Mouse (Mus musculus) bone marrow macrophage, adult 2 months (primary cell): ENCODE measurements around the gene Slc7a1. TPM values are rescaled to one million over a fixed set of nuclear protein-coding genes. Genes with fewer than 3 reads are reported as not detected.

Experiments
- H3K27ac ChIP-seq: 2 replicates; pipeline ENCODE4 v1.5.1; 2012; ENCODE audit warnings: low read depth, low read length; ENCODE audit not compliant: insufficient read depth
- H3K4me1 ChIP-seq: 2 replicates; pipeline ENCODE4 v1.6.1; 2012; ENCODE audit warnings: low read length; ENCODE audit not compliant: control insufficient read depth, insufficient read depth
- H3K4me3 ChIP-seq: 2 replicates; pipeline ENCODE4 v1.5.1; 2012; ENCODE audit warnings: mild to moderate bottlenecking, low read length, moderate library complexity; ENCODE audit not compliant: insufficient read depth
- CTCF ChIP-seq: IDR thresholded peaks from 2 replicates; pipeline ENCODE4 v1.5.1; 2012; ENCODE audit warnings: low read depth, mild to moderate bottlenecking, low read length, moderate library complexity
- POLR2A ChIP-seq: IDR thresholded peaks from 2 replicates; pipeline ENCODE4 v1.6.1; 2012; ENCODE audit warnings: mild to moderate bottlenecking, low read depth, low read length, borderline replicate concordance
- polyA plus RNA-seq: library from polyadenylated mRNA; stranded (reverse); fragments of >200 nt; gene quantifications from 2 replicates; pipeline ENCODE4 v1.2.4, GENCODE M21; 2012; ENCODE audit not compliant: missing spikeins, insufficient read depth, insufficient read length

The Slc7a1 gene
- polyA plus RNA-seq: 3.7 and 3.9 TPM in 2 replicates

- H3K4me3 ChIP-seq: peak within 1 kb of the TSS; percentile 99
- TF ChIP-seq CTCF: no peak
- no peak for TF ChIP-seq POLR2A
- peak within 1 kb of the TSS; percentile 24 for H3K27ac ChIP-seq
- H3K4me1 ChIP-seq: peaks cover 10% of the 10 kb centered on the region
Observed at GRCm38 (mm10) chr5:148399660-148400443, at the start of gene Slc7a1. Gene Slc7a1 (minus strand): TSS chr5:148399904.

- TF ChIP-seq POLR2A: no peak
- TF ChIP-seq CTCF: no peak
- no peak overlapping the region for H3K27ac ChIP-seq
- no peak overlapping the region for H3K4me3 ChIP-seq
- H3K4me1 ChIP-seq: no peaks in the 10 kb centered on the region
Observed at GRCm38 (mm10) chr5:148444974-148445373, 45.3 kb upstream of the Slc7a1 start.

- Histone ChIP-seq H3K27ac (no peak overlapping the region), H3K4me3 (no peak overlapping the region), H3K4me1 (no peaks in the 10 kb centered on the region)
- no peak for TF ChIP-seq POLR2A
- no peak for TF ChIP-seq CTCF
Observed at GRCm38 (mm10) chr5:148443734-148444133, 44.0 kb upstream of the Slc7a1 start.

GRCm38 (mm10) chr5:148435660-148436059 lies 36.0 kb upstream of the Slc7a1 start:
- Histone ChIP-seq H3K27ac (no peak overlapping the region), H3K4me1 (no peaks in the 10 kb centered on the region), H3K4me3 (no peak overlapping the region)
- TF ChIP-seq POLR2A (no peak), CTCF (no peak)

- Histone ChIP-seq H3K4me1 (no peaks in the 10 kb centered on the region), H3K4me3 (no peak overlapping the region), H3K27ac (no peak overlapping the region)
- no peak for TF ChIP-seq CTCF
- TF ChIP-seq POLR2A: no peak
Observed at GRCm38 (mm10) chr5:148432121-148432520, 32.4 kb upstream of the Slc7a1 start.

- TF ChIP-seq POLR2A: no peak
- Histone ChIP-seq H3K27ac (no peak overlapping the region), H3K4me3 (no peak overlapping the region), H3K4me1 (no peaks in the 10 kb centered on the region)
Observed at GRCm38 (mm10) chr5:148428846-148429245, 29.1 kb upstream of the Slc7a1 start.

- Histone ChIP-seq H3K4me3 (no peak overlapping the region), H3K4me1 (no peaks in the 10 kb centered on the region), H3K27ac (no peak overlapping the region)
- TF ChIP-seq CTCF (no peak), POLR2A (no peak)
Observed at GRCm38 (mm10) chr5:148425136-148425535, 25.4 kb upstream of the Slc7a1 start.

- Histone ChIP-seq H3K4me3 (no peak overlapping the region), H3K27ac (no peak overlapping the region), H3K4me1 (no peaks in the 10 kb centered on the region)
- TF ChIP-seq POLR2A (no peak), CTCF (no peak)
Observed at GRCm38 (mm10) chr5:148421326-148421725, 21.6 kb upstream of the Slc7a1 start.

GRCm38 (mm10) chr5:148419112-148419526 lies 19.4 kb upstream of the Slc7a1 start:
- H3K4me1 ChIP-seq: no peaks in the 10 kb centered on the region
- H3K4me3 ChIP-seq: no peak overlapping the region
- TF ChIP-seq POLR2A: no peak
- TF ChIP-seq CTCF: no peak
- no peak overlapping the region for H3K27ac ChIP-seq

GRCm38 (mm10) chr5:148418436-148418835 lies 18.7 kb upstream of the Slc7a1 start:
- TF ChIP-seq POLR2A (no peak), CTCF (no peak)
- Histone ChIP-seq H3K27ac (no peak overlapping the region), H3K4me3 (no peak overlapping the region), H3K4me1 (no peaks in the 10 kb centered on the region)
